Mouse (Mus musculus): ENCODE measurements around the gene Bbc3. TPM values are rescaled to one million over a fixed set of nuclear protein-coding genes. Genes with fewer than 3 reads are reported as not detected.
A peak's percentile ranks its signal among the peaks of the same experiment; 100 is the strongest.

Gene Bbc3
- total and polyA plus RNA-seq, 3 experiments, result 9.0 to 209 (median 10.2) TPM

DNA sequence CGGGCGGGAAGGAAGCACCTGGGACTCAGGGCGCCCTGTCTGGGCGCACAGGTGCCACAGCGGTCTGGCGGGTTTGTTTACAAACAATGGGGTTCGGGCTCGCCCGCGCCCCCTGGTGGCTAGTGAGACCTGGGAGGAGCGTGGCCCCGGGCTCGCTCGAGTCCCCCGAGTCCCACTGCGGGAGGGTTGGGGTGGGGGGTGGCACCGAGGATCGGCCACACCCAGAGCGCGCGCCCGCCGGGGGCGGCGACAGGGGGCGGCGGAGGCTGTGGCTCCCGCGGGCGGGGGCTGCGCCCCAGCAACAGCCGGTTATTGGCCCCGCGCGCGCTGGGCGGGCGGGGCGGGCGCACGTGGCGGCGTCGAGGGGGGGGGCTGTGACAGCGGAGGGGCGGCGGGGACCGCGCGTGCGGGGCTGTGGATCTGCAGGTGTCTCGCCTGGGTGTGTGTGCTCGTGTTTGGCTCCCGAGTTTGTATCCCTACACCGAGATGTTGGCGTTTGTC is 1.9 kb downstream of the Bbc3 start:
- Histone ChIP-seq H3K27me3 (ENCODE audit: insufficient read depth, low read length) (no peaks in the 10 kb centered on the region), H3K36me3 (replicated peaks) (peaks cover 17% of the 10 kb centered on the region), H3K4me3 (ENCODE audit: low read depth, low read length) (peak overlapping the region; percentile 93), H3K9me3 (replicated peaks) (no peaks in the 10 kb centered on the region), H3K4me1 (ENCODE audit: insufficient read depth, low read depth, low read length) (peaks cover 63% of the 10 kb centered on the region)
- TF ChIP-seq GATA1 (IDR thresholded peaks at IDR 0.05; ENCODE audit: borderline replicate concordance, low read length) (no peak), CTCF (IDR thresholded peaks at IDR 0.05; ENCODE audit: low read depth, low read length) (peak; percentile 40), TAL1 (conservative IDR thresholded peaks at IDR 0.05; ENCODE audit: low read depth, low read length) (no peak), GATA2 (IDR thresholded peaks at IDR 0.05; ENCODE audit: borderline replicate concordance, low read depth, low read length) (no peak), POLR2AphosphoS5 (IDR thresholded peaks at IDR 0.05; ENCODE audit: insufficient replicate concordance, low read depth, low read length) (no peak)
- ATAC-seq (ENCODE audit: extremely low read depth, insufficient number of reproducible peaks, low FRiP score, poor library complexity, severe bottlenecking) (peak; percentile 37), DNase-seq (ENCODE audit: low spot score) (peak; percentile 87)

DNA sequence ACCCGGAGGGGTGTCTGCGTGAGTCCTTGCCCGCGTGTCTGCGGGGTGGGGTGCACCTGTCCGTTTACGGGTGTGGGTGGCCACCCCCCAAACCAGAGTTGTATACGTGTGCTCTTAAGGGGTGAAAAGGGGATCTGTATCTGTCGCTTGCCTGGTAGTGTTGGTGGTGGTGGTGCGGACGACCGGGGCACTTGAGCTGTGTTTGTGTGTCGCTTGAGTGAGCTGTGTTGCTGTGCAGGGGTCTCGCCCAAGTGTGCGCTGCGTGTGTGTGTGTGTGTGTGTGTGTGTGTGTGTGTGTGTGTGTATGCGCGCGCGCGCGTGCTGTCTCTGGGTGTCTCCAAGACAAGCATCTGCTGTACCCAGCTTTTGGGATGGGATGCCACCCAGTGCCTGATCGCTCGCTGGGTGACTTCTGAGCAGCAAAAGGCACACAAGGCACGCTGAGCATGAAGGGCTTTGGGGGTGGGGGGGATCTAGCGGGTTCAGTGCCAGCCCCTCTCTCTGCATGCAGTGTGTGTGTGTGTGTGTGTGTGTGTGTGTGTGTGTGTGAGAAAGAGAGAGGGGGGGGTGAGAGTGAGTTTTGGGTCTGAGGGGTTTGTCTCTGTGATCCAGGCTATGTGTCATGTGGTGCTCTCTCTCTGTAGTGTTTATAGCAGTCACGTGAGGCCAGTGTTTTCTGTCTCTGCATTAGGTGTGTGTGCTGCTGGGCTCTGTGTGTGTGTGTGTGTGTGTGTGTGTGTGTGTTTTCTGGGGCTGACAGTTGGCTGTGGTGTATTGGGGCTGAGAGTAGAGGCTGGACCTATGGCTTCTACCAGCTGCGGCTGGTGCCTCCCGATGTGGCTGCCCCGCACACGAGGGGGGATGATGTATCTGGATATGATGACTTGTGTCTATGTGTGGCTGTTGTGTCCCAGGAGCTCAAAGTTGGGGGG is 2.6 kb downstream of the Bbc3 start:
- Histone ChIP-seq H3K4me3 (ENCODE audit: low read depth, low read length) (peak overlapping the region; percentile 93), H3K36me3 (replicated peaks) (peaks cover 24% of the 10 kb centered on the region), H3K27me3 (ENCODE audit: insufficient read depth, low read length) (no peaks in the 10 kb centered on the region), H3K9me3 (replicated peaks) (no peaks in the 10 kb centered on the region), H3K4me1 (ENCODE audit: insufficient read depth, low read depth, low read length) (peaks cover 67% of the 10 kb centered on the region)
- ATAC-seq (ENCODE audit: extremely low read depth, insufficient number of reproducible peaks, low FRiP score, poor library complexity, severe bottlenecking), result no peak
- peak; percentile 48 for DNase-seq (ENCODE audit: low spot score)
- TF ChIP-seq CTCF (IDR thresholded peaks at IDR 0.05; ENCODE audit: low read depth, low read length) (no peak), TAL1 (conservative IDR thresholded peaks at IDR 0.05; ENCODE audit: low read depth, low read length) (no peak), GATA2 (IDR thresholded peaks at IDR 0.05; ENCODE audit: borderline replicate concordance, low read depth, low read length) (no peak), GATA1 (IDR thresholded peaks at IDR 0.05; ENCODE audit: borderline replicate concordance, low read length) (no peak), POLR2AphosphoS5 (IDR thresholded peaks at IDR 0.05; ENCODE audit: insufficient replicate concordance, low read depth, low read length) (no peak)

DNA sequence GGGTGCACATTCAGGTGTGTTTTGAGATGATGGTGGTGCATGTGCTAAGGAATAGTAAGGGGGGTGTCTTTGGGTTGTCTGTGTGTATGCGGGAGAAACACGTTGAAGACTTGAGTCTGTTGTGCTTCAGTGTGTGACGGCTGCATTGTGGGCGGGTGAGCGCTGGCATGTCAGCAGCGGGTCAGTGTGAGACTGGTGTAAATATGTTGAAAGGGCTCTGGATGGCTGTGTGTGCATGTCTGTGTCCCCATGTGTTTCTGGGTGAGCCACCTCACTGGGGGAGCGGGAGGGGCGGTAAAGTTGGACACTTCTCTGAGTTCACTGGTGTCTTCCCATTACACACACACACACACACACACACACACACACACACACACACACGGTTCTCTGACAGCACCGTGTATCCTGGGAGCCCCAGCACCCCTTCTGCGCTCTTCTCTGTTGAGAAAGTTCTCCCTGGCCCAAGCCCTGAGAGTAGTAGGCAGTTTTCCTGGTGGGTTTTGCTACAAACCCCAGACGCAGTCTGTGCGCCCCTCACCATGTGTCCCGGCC is 3.3 kb downstream of the Bbc3 start:
- Histone ChIP-seq H3K36me3 (replicated peaks) (peaks cover 27% of the 10 kb centered on the region), H3K9me3 (replicated peaks) (no peaks in the 10 kb centered on the region), H3K27me3 (ENCODE audit: insufficient read depth, low read length) (no peaks in the 10 kb centered on the region), H3K4me3 (ENCODE audit: low read depth, low read length) (peak overlapping the region; percentile 93), H3K4me1 (ENCODE audit: insufficient read depth, low read depth, low read length) (peaks cover 67% of the 10 kb centered on the region)
- TF ChIP-seq POLR2AphosphoS5 (IDR thresholded peaks at IDR 0.05; ENCODE audit: insufficient replicate concordance, low read depth, low read length) (no peak), TAL1 (conservative IDR thresholded peaks at IDR 0.05; ENCODE audit: low read depth, low read length) (no peak), GATA2 (IDR thresholded peaks at IDR 0.05; ENCODE audit: borderline replicate concordance, low read depth, low read length) (no peak), GATA1 (IDR thresholded peaks at IDR 0.05; ENCODE audit: borderline replicate concordance, low read length) (no peak), CTCF (IDR thresholded peaks at IDR 0.05; ENCODE audit: low read depth, low read length) (no peak)
- ATAC-seq (ENCODE audit: extremely low read depth, insufficient number of reproducible peaks, low FRiP score, poor library complexity, severe bottlenecking) (no peak), DNase-seq (ENCODE audit: low spot score) (peak; percentile 23)

DNA sequence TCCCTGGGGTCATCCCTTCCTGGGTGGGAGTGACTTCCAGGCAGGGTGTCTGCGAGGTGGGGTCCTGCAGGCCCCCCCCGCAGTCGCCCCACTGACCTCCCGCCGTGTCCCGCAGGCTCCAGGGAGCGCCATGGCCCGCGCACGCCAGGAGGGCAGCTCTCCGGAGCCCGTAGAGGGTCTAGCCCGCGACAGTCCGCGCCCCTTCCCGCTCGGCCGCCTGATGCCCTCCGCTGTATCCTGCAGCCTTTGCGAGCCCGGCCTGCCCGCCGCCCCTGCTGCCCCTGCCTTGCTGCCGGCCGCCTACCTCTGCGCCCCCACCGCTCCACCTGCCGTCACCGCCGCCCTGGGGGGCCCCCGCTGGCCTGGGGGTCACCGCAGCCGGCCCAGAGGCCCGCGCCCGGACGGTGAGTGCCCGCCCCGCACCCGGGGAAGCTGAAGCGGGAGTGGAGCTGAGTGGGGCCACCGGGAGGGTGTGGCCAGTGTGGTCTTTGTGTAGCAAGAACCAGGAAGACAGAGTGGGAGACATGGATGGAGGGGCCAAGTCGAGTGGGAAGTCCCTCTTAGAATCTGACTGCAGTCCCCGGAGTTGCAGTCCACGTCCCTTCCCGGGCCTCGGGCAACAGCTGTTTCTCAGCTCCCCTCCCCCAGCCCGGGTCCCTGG is 3.9 kb downstream of the Bbc3 start:
- peak overlapping the region; percentile 93 for H3K4me3 ChIP-seq (ENCODE audit: low read depth, low read length)
- H3K36me3 ChIP-seq (replicated peaks), result peaks cover 33% of the 10 kb centered on the region
- DNase-seq (ENCODE audit: low spot score) (peak; percentile 50), ATAC-seq (ENCODE audit: extremely low read depth, insufficient number of reproducible peaks, low FRiP score, poor library complexity, severe bottlenecking) (no peak)
- TF ChIP-seq TAL1 (conservative IDR thresholded peaks at IDR 0.05; ENCODE audit: low read depth, low read length) (no peak), GATA2 (IDR thresholded peaks at IDR 0.05; ENCODE audit: borderline replicate concordance, low read depth, low read length) (no peak), POLR2AphosphoS5 (IDR thresholded peaks at IDR 0.05; ENCODE audit: insufficient replicate concordance, low read depth, low read length) (no peak), GATA1 (IDR thresholded peaks at IDR 0.05; ENCODE audit: borderline replicate concordance, low read length) (no peak), CTCF (IDR thresholded peaks at IDR 0.05; ENCODE audit: low read depth, low read length) (no peak)
- no peaks in the 10 kb centered on the region for H3K27me3 ChIP-seq (ENCODE audit: insufficient read depth, low read length)
- H3K9me3 ChIP-seq (replicated peaks), result no peaks in the 10 kb centered on the region
- peaks cover 68% of the 10 kb centered on the region for H3K4me1 ChIP-seq (ENCODE audit: insufficient read depth, low read depth, low read length)

DNA sequence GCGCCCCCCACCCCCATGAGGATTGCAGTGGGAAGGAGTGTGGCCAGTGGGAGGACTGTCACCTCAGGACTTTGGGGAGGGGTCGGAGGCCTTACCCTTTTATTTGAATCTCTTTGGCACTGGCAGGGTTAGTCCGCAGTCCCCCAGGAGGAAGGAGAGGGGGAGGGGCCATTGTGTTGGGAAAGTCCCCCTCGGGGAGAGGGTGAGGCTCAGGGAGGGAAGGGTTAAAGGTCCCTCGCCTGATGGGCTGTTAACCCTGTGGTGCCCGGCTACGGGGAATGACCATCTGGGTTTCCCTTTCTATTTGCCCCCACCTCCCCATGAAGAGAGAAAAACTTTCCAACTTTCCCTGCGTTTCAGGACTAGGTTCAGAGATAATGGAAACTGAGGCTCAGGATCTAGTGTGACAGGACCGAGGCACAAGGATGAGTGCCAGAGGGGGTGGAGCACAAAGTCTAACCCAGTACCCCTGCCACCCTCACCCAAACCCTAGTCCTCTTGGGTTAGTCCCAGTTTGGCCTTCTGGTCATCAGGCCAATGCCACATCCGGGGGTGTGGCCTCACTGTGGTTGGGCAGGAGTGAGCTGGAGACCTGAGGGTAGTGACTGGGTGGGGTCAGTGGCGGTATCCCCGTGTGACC is 4.6 kb downstream of the Bbc3 start:
- Histone ChIP-seq H3K9me3 (replicated peaks) (no peaks in the 10 kb centered on the region), H3K4me1 (ENCODE audit: insufficient read depth, low read depth, low read length) (peaks cover 66% of the 10 kb centered on the region), H3K36me3 (replicated peaks) (peaks cover 40% of the 10 kb centered on the region), H3K4me3 (ENCODE audit: low read depth, low read length) (peak overlapping the region; percentile 93), H3K27me3 (ENCODE audit: insufficient read depth, low read length) (no peaks in the 10 kb centered on the region)
- peak; percentile 49 for DNase-seq (ENCODE audit: low spot score)
- TF ChIP-seq TAL1 (conservative IDR thresholded peaks at IDR 0.05; ENCODE audit: low read depth, low read length), result no peak
- TF ChIP-seq GATA1 (IDR thresholded peaks at IDR 0.05; ENCODE audit: borderline replicate concordance, low read length), result no peak
- TF ChIP-seq POLR2AphosphoS5 (IDR thresholded peaks at IDR 0.05; ENCODE audit: insufficient replicate concordance, low read depth, low read length), result no peak
- TF ChIP-seq CTCF (IDR thresholded peaks at IDR 0.05; ENCODE audit: low read depth, low read length), result no peak
- TF ChIP-seq GATA2 (IDR thresholded peaks at IDR 0.05; ENCODE audit: borderline replicate concordance, low read depth, low read length), result no peak
- ATAC-seq (ENCODE audit: extremely low read depth, insufficient number of reproducible peaks, low FRiP score, poor library complexity, severe bottlenecking), result peak; percentile 32; the same call in 1 of the 2 replicates

Measured in G1E (cell line).